Mouse (Mus musculus): ENCODE results near the gene Prr22.

Prr22 gene

GRCm38 (mm10) chr17:56808518-56808917, 38.5 kb downstream of the Prr22 start:
- no peak for DNase-seq (ENCODE audit: low read depth, low spot score)

GRCm38 (mm10) chr17:56810245-56810644, 40.2 kb downstream of the Prr22 start:
- DNase-seq (ENCODE audit: low read depth, low spot score): no peak

- DNase-seq (ENCODE audit: low read depth, low spot score): peak; percentile 69
These were observed 44.4 kb downstream of the Prr22 start for GRCm38 (mm10) chr17:56814316-56815056.

GRCm38 (mm10) chr17:56815057-56815345, 45.0 kb downstream of the Prr22 start:
- no peak for DNase-seq (ENCODE audit: low read depth, low spot score)

- no peak for DNase-seq (ENCODE audit: low read depth, low spot score)
These were observed 48.1 kb downstream of the Prr22 start for GRCm38 (mm10) chr17:56818067-56818636.

GRCm38 (mm10) chr17:56819032-56819545, 49.0 kb downstream of the Prr22 start:
- DNase-seq (ENCODE audit: low read depth, low spot score): no peak

- no peak for DNase-seq (ENCODE audit: low read depth, low spot score)
These were observed 49.7 kb downstream of the Prr22 start for GRCm38 (mm10) chr17:56819694-56820111.
